Mouse (Mus musculus): ENCODE results near the gene Dnah8. TPM values are rescaled to one million over a fixed set of nuclear protein-coding genes. Genes with fewer than 3 reads are reported as not detected.

The Dnah8 gene
- total and polyA plus RNA-seq, 2 experiments from 2014 or later: 2.1 to 4.9 TPM

DNA sequence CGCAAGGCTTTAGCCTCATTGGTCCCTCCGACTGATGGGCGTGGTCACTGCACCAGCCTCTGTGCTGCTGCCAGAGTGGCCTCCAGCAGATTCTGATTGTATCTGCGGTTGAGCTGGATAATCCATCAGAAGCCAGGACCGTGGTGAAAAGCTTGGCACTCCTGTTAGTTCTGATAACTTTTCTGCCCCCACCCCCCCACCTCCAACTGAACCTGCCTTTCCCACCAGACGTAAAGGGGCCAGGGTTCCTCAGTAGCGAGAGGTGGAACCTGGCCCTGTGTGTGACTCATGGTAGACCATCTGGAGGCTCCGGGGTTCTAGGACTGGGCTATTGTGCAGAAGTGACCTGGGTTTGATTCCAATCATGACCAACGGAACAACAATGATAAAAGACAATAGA is 70.1 kb downstream of the Dnah8 start:
- no peak overlapping the region for H3K4me2 ChIP-seq (ENCODE audit: low read depth, low read length)
- WGBS: 85% methylated on average over 9 of the region's 9 CpGs

DNA sequence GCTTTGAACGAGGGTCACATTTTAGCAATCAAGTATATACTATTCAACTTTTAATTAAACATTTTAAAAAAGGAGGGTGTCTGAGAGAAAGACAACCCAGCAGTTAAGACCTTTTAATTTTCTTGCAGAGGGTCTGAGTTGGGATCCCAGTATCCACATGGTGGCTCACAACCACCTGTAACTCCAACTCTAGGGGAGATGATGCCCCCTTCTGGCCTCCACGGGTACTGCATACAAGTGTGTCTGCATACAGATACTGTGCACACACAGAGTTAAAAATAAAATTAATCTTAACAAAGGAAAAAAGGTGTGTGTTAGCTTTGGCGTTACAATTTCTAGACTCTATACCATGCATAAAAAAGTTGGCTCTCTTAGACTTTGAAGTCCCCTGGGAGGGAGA is 90.6 kb downstream of the Dnah8 start:
- DNase-seq (ENCODE audit: low spot score): no peak
- Histone ChIP-seq H3K9ac (replicated peaks; ENCODE audit: low read length) (no peak overlapping the region), H3K4me3 (ENCODE audit: low read length) (no peak overlapping the region), H3K4me1 (ENCODE audit: insufficient read depth, low read length) (no peaks in the 10 kb centered on the region), H3K9me3 (ENCODE audit: low read length) (no peaks in the 10 kb centered on the region), H3K4me2 (ENCODE audit: low read depth, low read length) (no peak overlapping the region), H3K36me3 (ENCODE audit: insufficient read depth, low read length) (no peaks in the 10 kb centered on the region), H3K27ac (no peak overlapping the region), H3K27me3 (ENCODE audit: insufficient read depth, low read length) (no peaks in the 10 kb centered on the region)
- peak; percentile 36; the same call in 1 of the 2 replicates for TF ChIP-seq CTCF (IDR thresholded peaks at IDR 0.05; ENCODE audit: low read depth)
- WGBS: 76% methylated on average over 3 of the region's 3 CpGs
- no peak for ATAC-seq

More for the DNA sequence above, 70.1 kb downstream of the Dnah8 start:
- no peak overlapping the region for H3K4me3 ChIP-seq (ENCODE audit: low read length)
- no peak for TF ChIP-seq CTCF (IDR thresholded peaks at IDR 0.05; ENCODE audit: low read depth)
- DNase-seq (ENCODE audit: low spot score) (no peak), ATAC-seq (no peak)
- no peaks in the 10 kb centered on the region for H3K36me3 ChIP-seq (ENCODE audit: insufficient read depth, low read length)
- H3K9me3 ChIP-seq (ENCODE audit: low read length): no peaks in the 10 kb centered on the region
- no peak overlapping the region for H3K27ac ChIP-seq
- no peaks in the 10 kb centered on the region for H3K27me3 ChIP-seq (ENCODE audit: insufficient read depth, low read length)
- no peaks in the 10 kb centered on the region for H3K4me1 ChIP-seq (ENCODE audit: insufficient read depth, low read length)
- H3K9ac ChIP-seq (replicated peaks; ENCODE audit: low read length): no peak overlapping the region

DNA sequence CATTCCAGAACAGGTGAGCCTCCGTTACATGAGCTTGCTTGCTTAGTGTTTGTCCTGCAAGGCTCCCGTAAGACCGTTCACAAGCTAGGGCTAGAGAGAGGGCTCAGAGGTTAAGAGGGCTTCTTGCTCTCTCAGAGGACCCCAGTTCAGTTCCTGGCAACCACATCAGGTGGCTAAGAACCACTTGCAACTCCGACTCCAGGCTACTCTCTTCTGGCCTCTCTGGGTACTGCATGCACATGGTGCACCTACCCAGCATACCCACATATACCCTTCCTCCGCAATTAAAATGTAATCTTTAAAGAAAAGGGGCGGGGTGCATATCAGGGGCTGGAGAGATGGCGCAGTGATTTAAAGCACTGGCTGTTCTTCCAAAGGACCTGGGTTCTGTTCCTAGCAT is 94.0 kb downstream of the Dnah8 start:
- Histone ChIP-seq H3K27ac (no peak overlapping the region), H3K4me1 (ENCODE audit: insufficient read depth, low read length) (no peaks in the 10 kb centered on the region), H3K4me3 (ENCODE audit: low read length) (no peak overlapping the region), H3K9ac (replicated peaks; ENCODE audit: low read length) (no peak overlapping the region), H3K27me3 (ENCODE audit: insufficient read depth, low read length) (no peaks in the 10 kb centered on the region), H3K9me3 (ENCODE audit: low read length) (no peaks in the 10 kb centered on the region), H3K4me2 (ENCODE audit: low read depth, low read length) (no peak overlapping the region), H3K36me3 (ENCODE audit: insufficient read depth, low read length) (no peaks in the 10 kb centered on the region)
- DNase-seq (ENCODE audit: low spot score) (no peak), ATAC-seq (no peak)
- WGBS: 94% methylated on average over 7 of the region's 7 CpGs
- TF ChIP-seq CTCF (IDR thresholded peaks at IDR 0.05; ENCODE audit: low read depth): no peak

DNA sequence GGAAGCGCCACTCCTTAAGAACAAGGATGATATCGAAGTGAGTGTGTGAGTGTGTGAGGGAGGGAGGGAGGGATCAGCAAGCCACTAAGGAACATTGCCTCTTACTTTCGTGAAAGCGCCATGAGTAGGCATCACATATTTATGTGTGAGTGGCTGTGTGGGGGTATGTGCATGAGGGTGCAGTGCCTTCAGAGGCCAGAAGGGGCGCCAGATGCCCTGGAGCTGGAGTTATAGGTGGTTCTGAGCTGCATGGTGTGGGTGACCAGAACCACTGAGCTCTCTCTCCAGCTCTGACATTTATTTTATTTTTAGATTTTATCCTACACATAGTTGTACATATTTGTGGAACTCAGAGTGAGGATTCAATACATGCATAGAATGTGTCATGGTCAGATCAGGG is 94.9 kb downstream of the Dnah8 start:
- Histone ChIP-seq H3K4me1 (ENCODE audit: insufficient read depth, low read length) (no peaks in the 10 kb centered on the region), H3K4me3 (ENCODE audit: low read length) (no peak overlapping the region), H3K9ac (replicated peaks; ENCODE audit: low read length) (no peak overlapping the region), H3K27ac (no peak overlapping the region), H3K27me3 (ENCODE audit: insufficient read depth, low read length) (no peaks in the 10 kb centered on the region), H3K36me3 (ENCODE audit: insufficient read depth, low read length) (no peaks in the 10 kb centered on the region), H3K4me2 (ENCODE audit: low read depth, low read length) (no peak overlapping the region), H3K9me3 (ENCODE audit: low read length) (no peaks in the 10 kb centered on the region)
- 86% methylated on average over 5 of the region's 5 CpGs for WGBS
- no peak for DNase-seq (ENCODE audit: low spot score)
- peak; percentile 22 for TF ChIP-seq CTCF (IDR thresholded peaks at IDR 0.05; ENCODE audit: low read depth)
- ATAC-seq: no peak

DNA sequence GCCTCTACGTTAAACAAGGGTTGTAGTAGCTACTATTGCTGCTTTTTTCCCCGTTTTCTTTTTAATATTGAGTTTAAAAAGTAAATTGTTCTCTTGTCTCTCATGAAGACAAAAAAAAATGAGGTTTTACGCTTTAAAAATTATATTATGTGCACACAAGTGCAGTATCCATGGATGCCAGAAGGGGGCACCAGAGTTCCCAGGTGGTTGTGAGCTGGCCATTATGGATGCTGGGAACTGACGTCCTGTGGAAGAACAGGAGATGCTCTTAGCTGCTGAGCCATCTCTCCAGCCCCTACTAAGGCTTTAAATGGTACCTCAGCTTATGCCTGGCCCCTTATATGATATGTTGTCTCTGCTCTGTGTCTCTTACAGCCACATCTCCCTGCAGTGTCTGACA is 103.6 kb downstream of the Dnah8 start:
- no peak overlapping the region for H3K27ac ChIP-seq
- H3K27me3 ChIP-seq (ENCODE audit: insufficient read depth, low read length): no peaks in the 10 kb centered on the region
- H3K4me2 ChIP-seq (ENCODE audit: low read depth, low read length): no peak overlapping the region
- no peak overlapping the region for H3K9ac ChIP-seq (replicated peaks; ENCODE audit: low read length)
- no peaks in the 10 kb centered on the region for H3K4me1 ChIP-seq (ENCODE audit: insufficient read depth, low read length)
- 59% methylated on average over 4 of the region's 4 CpGs for WGBS
- H3K9me3 ChIP-seq (ENCODE audit: low read length): no peaks in the 10 kb centered on the region
- no peak overlapping the region for H3K4me3 ChIP-seq (ENCODE audit: low read length)
- H3K36me3 ChIP-seq (ENCODE audit: insufficient read depth, low read length): no peaks in the 10 kb centered on the region
- ATAC-seq: no peak
- DNase-seq (ENCODE audit: low spot score): no peak
- peak; percentile 41 for TF ChIP-seq CTCF (IDR thresholded peaks at IDR 0.05; ENCODE audit: low read depth)

DNA sequence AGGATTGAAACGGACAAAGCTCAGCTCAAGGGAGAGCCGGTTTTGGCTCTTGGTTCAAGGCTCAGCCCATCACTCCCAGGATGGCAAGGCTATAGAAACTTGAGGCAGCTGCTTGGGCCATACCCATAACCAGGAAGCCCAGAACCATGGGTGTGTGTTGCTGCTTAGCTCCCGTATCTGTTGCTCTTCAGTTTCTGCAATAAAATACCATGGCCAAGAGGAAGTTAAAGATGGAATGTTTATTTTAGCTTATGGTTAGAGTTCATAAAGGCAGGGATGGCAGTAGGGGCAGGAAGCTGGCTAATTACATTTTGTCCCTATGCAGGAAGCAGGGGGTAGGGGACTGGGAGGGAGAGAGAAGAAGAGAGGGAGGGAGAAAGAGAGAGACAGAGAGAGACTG is 108.6 kb downstream of the Dnah8 start:
- Histone ChIP-seq H3K4me2 (ENCODE audit: low read depth, low read length) (no peak overlapping the region), H3K4me1 (ENCODE audit: insufficient read depth, low read length) (no peaks in the 10 kb centered on the region), H3K9me3 (ENCODE audit: low read length) (no peaks in the 10 kb centered on the region), H3K36me3 (ENCODE audit: insufficient read depth, low read length) (no peaks in the 10 kb centered on the region), H3K27me3 (ENCODE audit: insufficient read depth, low read length) (no peaks in the 10 kb centered on the region), H3K4me3 (ENCODE audit: low read length) (no peak overlapping the region), H3K27ac (no peak overlapping the region), H3K9ac (replicated peaks; ENCODE audit: low read length) (no peak overlapping the region)
- ATAC-seq: no peak
- no peak for DNase-seq (ENCODE audit: low spot score)
- TF ChIP-seq CTCF (IDR thresholded peaks at IDR 0.05; ENCODE audit: low read depth): no peak
- 89% methylated on average over 3 of the region's 3 CpGs for WGBS

DNA sequence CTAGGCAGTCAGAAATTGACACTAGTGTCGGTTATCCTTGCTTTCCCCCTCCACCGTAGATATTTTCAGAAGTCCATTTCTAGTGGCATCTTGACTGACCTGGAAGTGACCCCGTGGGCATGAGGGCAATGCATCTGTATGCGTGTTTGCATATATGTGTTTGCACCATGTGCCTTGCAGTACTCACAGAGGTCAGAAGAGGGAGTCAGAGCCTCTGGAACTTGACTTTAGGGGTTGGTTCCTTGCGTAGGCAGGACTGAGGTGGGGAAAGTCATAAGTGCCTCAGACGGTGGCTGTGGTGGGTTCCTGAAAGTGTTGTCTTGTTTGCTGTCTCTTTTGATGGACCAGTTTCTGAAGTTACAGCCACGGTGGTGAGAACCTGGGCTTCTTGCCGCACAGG is 110.6 kb downstream of the Dnah8 start:
- DNase-seq (ENCODE audit: low spot score) (no peak), ATAC-seq (no peak)
- Histone ChIP-seq H3K9ac (replicated peaks; ENCODE audit: low read length) (no peak overlapping the region), H3K27me3 (ENCODE audit: insufficient read depth, low read length) (no peaks in the 10 kb centered on the region), H3K4me3 (ENCODE audit: low read length) (no peak overlapping the region), H3K4me2 (ENCODE audit: low read depth, low read length) (no peak overlapping the region), H3K27ac (no peak overlapping the region), H3K4me1 (ENCODE audit: insufficient read depth, low read length) (no peaks in the 10 kb centered on the region), H3K36me3 (ENCODE audit: insufficient read depth, low read length) (no peaks in the 10 kb centered on the region), H3K9me3 (ENCODE audit: low read length) (no peaks in the 10 kb centered on the region)
- WGBS: 91% methylated on average over 8 of the region's 8 CpGs
- no peak for TF ChIP-seq CTCF (IDR thresholded peaks at IDR 0.05; ENCODE audit: low read depth)
